ENCODE assay signal across 8 mouse cellular contexts in genomic region chr11:64979489-64979845, GRCm38 (mm10). TPM values are rescaled to one million over a fixed set of nuclear protein-coding genes. Genes with fewer than 3 reads are reported as not detected.
DNase-seq lines count a peak whose midpoint lies in the region; ATAC-seq and TF ChIP-seq lines count a peak whose summit lies in the region.

No protein-coding gene starts in this region.

- H3K4me3 ChIP-seq in layer of hippocampus, adult 2 months, result peak overlapping the region; percentile 87
- peak overlapping the region; percentile 80 for H3K4me3 ChIP-seq in bone marrow macrophage, adult 2 months (ENCODE audit: insufficient read depth, low read length)
- peak overlapping the region; percentile 73 for H3K4me3 ChIP-seq in hindbrain, embryonic 15.5 days
- H3K4me3 ChIP-seq in midbrain, postnatal 0 days (ENCODE audit: low read depth, low read length), result peak overlapping the region; percentile 73

- peaks cover 1% of the 10 kb centered on the region; the same call in 1 of the 2 replicates for H3K27me3 ChIP-seq in hindbrain, embryonic 15.5 days
- H3K27me3 ChIP-seq in midbrain, postnatal 0 days (ENCODE audit: insufficient read depth, low read length), result peaks cover 4% of the 10 kb centered on the region; the same call in 1 of the 2 replicates

- peak overlapping the region; percentile 77; the same call in 1 of the 2 replicates for H3K27ac ChIP-seq in layer of hippocampus, adult 2 months
- H3K27ac ChIP-seq in bone marrow macrophage, adult 2 months (ENCODE audit: insufficient read depth, low read depth, low read length), result no peak overlapping the region
- 0 out of 2 replicates have a peak overlapping the region, but pooled peaks have one; percentile 64 for H3K27ac ChIP-seq in hindbrain, embryonic 15.5 days (replicated peaks)
- H3K27ac ChIP-seq in midbrain, postnatal 0 days (ENCODE audit: low read depth, low read length), result no peak overlapping the region

- peak overlapping the region; percentile 71 for H3K4me2 ChIP-seq in hindbrain, embryonic 15.5 days
- peak overlapping the region; percentile 80 for H3K4me2 ChIP-seq in midbrain, postnatal 0 days (ENCODE audit: low read depth, low read length, poor library complexity, severe bottlenecking)

- peak overlapping the region; percentile 79 for H3K9ac ChIP-seq in hindbrain, embryonic 15.5 days
- peak overlapping the region; percentile 70 for H3K9ac ChIP-seq in midbrain, postnatal 0 days (replicated peaks; ENCODE audit: low read length, poor library complexity, severe bottlenecking)

- no peak for DNase-seq in layer of hippocampus, adult 2 months (ENCODE audit: low spot score in 2 of 2)
- no peak for DNase-seq in layer of hippocampus, adult 18-20 months (ENCODE audit: low spot score in 2 of 2)
- no peak for DNase-seq in midbrain, postnatal 0 days (ENCODE audit: low spot score)
- no peak for DNase-seq in right cerebral cortex, postnatal 14 days
- DNase-seq in left cerebral cortex, postnatal 36 days (ENCODE audit: low spot score in 2 of 2), result no peak
- DNase-seq in spleen, postnatal 4 days (ENCODE audit: low spot score in 2 of 2), result no peak

- peaks cover 11% of the 10 kb centered on the region for H3K4me1 ChIP-seq in bone marrow macrophage, adult 2 months (ENCODE audit: control insufficient read depth, insufficient read depth, low read length)
- peaks cover 19% of the 10 kb centered on the region for H3K4me1 ChIP-seq in hindbrain, embryonic 15.5 days (replicated peaks)
- H3K4me1 ChIP-seq in midbrain, postnatal 0 days (ENCODE audit: insufficient read depth, low read length), result no peaks in the 10 kb centered on the region

- no peak for ATAC-seq in hindbrain, embryonic 15.5 days (ENCODE audit: low FRiP score, low read depth)
- ATAC-seq in midbrain, postnatal 0 days (ENCODE audit: low FRiP score), result no peak

- peaks cover 30% of the 10 kb centered on the region for H3K36me3 ChIP-seq in hindbrain, embryonic 15.5 days
- peaks cover 25% of the 10 kb centered on the region for H3K36me3 ChIP-seq in midbrain, postnatal 0 days (ENCODE audit: insufficient read depth, low read length)

- intact Hi-C loops in left cerebral cortex, postnatal 36 days (cut with DNase I), result no loop called here

- WGBS in hindbrain, embryonic 15.5 days, result 12% methylated on average over 9 of the region's 9 CpGs
- 15% methylated on average over 9 of the region's 9 CpGs for WGBS in midbrain, postnatal 0 days

- H3K9me3 ChIP-seq in hindbrain, embryonic 15.5 days, result no peaks in the 10 kb centered on the region
- no peaks in the 10 kb centered on the region for H3K9me3 ChIP-seq in midbrain, postnatal 0 days (ENCODE audit: low read length)

- no peak for TF ChIP-seq CTCF in layer of hippocampus, adult 2 months (conservative IDR thresholded peaks at IDR 0.05)
- TF ChIP-seq CTCF in bone marrow macrophage, adult 2 months (IDR thresholded peaks at IDR 0.05; ENCODE audit: low read depth, low read length), result no peak
- TF ChIP-seq CTCF in midbrain, postnatal 0 days (IDR thresholded peaks at IDR 0.05), result no peak

- no peak for TF ChIP-seq POLR2A in bone marrow macrophage, adult 2 months (IDR thresholded peaks at IDR 0.05; ENCODE audit: borderline replicate concordance, low read depth, low read length)

RNA-seq across cellular contexts. Expression of gene Elac2, which starts 0.6 kb away (rescaled TPM):
- 10 to 100 TPM; 26.6 to 27.8 TPM for total RNA-seq in layer of hippocampus, adult 2 months (2021)
- total RNA-seq in layer of hippocampus, adult 18-20 months (2021), result 10 to 100 TPM; 25.0 to 26.0 TPM
- 9.1 and 9.4 TPM in 2 replicates for polyA plus RNA-seq in bone marrow macrophage, adult 2 months (2012; ENCODE audit: insufficient read depth, insufficient read length, missing spikeins)
- 28.5 and 32.8 TPM in 2 replicates for polyA plus RNA-seq in hindbrain, embryonic 15.5 days (2015; fragmentation: Nextera tagmentation; extraction: Ambion mirVana)
- total RNA-seq in midbrain, postnatal 0 days (2014; rRNA removed), result 33.6 and 34.5 TPM in 2 replicates
- polyA plus RNA-seq in midbrain, postnatal 0 days (2015; fragmentation: Nextera tagmentation; extraction: Ambion mirVana), result 23.4 TPM in 2 replicates
- 10 to 100 TPM; 24.9 to 29.5 TPM for total RNA-seq in left cerebral cortex, postnatal 36 days (2021)

Comparison
In these comparisons a context has a peak if more than half of its experiments do, and no peak if none do; other contexts are left out.
1. H3K27ac ChIP-seq: peak in layer of hippocampus, adult 2 months (single experiment) and hindbrain, embryonic 15.5 days (single experiment); none in bone marrow macrophage, adult 2 months (single experiment) and midbrain, postnatal 0 days (single experiment).
2. Peak in every context shown above with its lines, with median percentiles within 50 percentile points of each other: H3K4me3 ChIP-seq.